9 mouse cellular contexts compared by ENCODE assay signal in the genomic region with DNA sequence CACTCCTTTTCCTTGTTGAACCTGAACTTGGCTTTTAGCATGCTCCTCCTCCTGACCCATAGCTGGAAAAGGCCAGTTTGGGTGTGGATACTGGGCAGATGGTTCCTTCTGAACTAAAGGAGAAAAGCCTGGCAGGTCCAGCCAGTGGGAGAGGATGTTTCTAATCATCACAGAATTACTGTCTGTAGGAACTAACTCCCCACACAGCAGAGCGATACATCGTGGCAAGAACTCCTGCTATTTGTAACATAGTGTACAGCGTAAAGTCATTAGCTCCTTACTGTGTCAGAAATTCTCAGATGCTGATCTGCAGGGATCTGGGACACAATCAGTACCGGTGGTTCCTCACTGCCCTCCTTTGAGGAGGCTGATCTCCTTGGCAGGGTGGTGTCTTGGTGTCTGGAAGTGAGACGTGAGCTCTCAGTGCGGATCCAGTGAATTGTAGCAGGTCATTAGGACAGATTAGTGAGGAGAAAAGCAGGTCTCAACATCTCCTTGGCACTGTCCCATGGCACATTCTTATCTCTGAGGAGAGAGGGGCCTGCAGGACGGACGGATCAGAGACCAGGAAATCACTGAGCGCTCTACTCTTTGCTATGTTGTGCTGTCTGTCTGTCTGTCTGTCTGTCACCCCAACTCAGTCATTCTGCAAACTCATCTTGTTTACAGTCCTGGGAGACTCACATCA. TPM values are rescaled to one million over a fixed set of nuclear protein-coding genes. Genes with fewer than 3 reads are reported as not detected.
DNase-seq lines count a peak whose midpoint lies in the region; ATAC-seq and TF ChIP-seq lines count a peak whose summit lies in the region.
"Had no signal": no experiment of that assay in that cellular context is flagged by ENCODE, and none has a peak within 500 bp of the region (broad histone marks: within the 10 kb centered on the region; RNA-seq: fewer than 3 reads in every experiment).

No protein-coding gene starts in this region.

- ATAC-seq in lung, embryonic 16.5 days (ENCODE audit: low read depth), result no peak
- no peak for ATAC-seq in limb, embryonic 11.5 days (ENCODE audit: insufficient number of reproducible peaks, low FRiP score, low TSS enrichment, low read depth)
- ATAC-seq in neural tube, embryonic 14.5 days (ENCODE audit: low read depth), result no peak
- no peak for ATAC-seq in inflammation-experienced regulatory T-cells, adult 6 months
- ATAC-seq in frontal cortex, adult (ENCODE audit: low TSS enrichment), result no peak

- no peaks in the 10 kb centered on the region for H3K9me3 ChIP-seq in lung, embryonic 16.5 days (ENCODE audit: control insufficient read depth, low read length)
- no peaks in the 10 kb centered on the region for H3K9me3 ChIP-seq in limb, embryonic 11.5 days (ENCODE audit: control insufficient read depth, low read length)
- no peaks in the 10 kb centered on the region for H3K9me3 ChIP-seq in neural tube, embryonic 14.5 days (ENCODE audit: control insufficient read depth, low read length)

- peak overlapping the region; percentile 23 for H3K4me3 ChIP-seq in cerebellum, adult 2 months (replicated peaks; ENCODE audit: insufficient read depth, low read depth, low read length)
- 0 out of 2 replicates have a peak overlapping the region, but pooled peaks have one; percentile 5 for H3K4me3 ChIP-seq in lung, embryonic 16.5 days (ENCODE audit: low read length)
- no peak overlapping the region for H3K4me3 ChIP-seq in limb, embryonic 11.5 days (ENCODE audit: low read depth, low read length)
- peak overlapping the region; percentile 3; the same call in 1 of the 2 replicates for H3K4me3 ChIP-seq in neural tube, embryonic 14.5 days (ENCODE audit: low read depth, low read length)

- peaks cover 20% of the 10 kb centered on the region for H3K4me1 ChIP-seq in cerebellum, adult 2 months (ENCODE audit: control insufficient read depth, insufficient read depth, low read length)
- peaks cover 38% of the 10 kb centered on the region for H3K4me1 ChIP-seq in lung, embryonic 16.5 days (replicated peaks; ENCODE audit: control insufficient read depth, insufficient read depth, low read length)
- peaks cover 16% of the 10 kb centered on the region for H3K4me1 ChIP-seq in limb, embryonic 11.5 days (ENCODE audit: control insufficient read depth, insufficient read depth, low read length)
- 0 out of 2 replicates have a peak, but pooled peaks cover 9% of the 10 kb centered on the region for H3K4me1 ChIP-seq in neural tube, embryonic 14.5 days (ENCODE audit: control insufficient read depth, insufficient read depth, low read length)

- TF ChIP-seq CTCF in cerebellum, adult 2 months (IDR thresholded peaks at IDR 0.05; ENCODE audit: borderline replicate concordance, insufficient read depth, low read depth, low read length), result no peak

- peak overlapping the region; percentile 43 for H3K9ac ChIP-seq in lung, embryonic 16.5 days (ENCODE audit: low read length)
- no peak overlapping the region for H3K9ac ChIP-seq in limb, embryonic 11.5 days (ENCODE audit: low read length)
- 0 out of 2 replicates have a peak overlapping the region, but pooled peaks have one; percentile 32 for H3K9ac ChIP-seq in neural tube, embryonic 14.5 days (replicated peaks; ENCODE audit: low read depth, low read length)

- peak in 1 of 2 experiments; percentile 22 for DNase-seq in cerebellum, adult 2 months
- DNase-seq in cerebellum, postnatal 4 days (ENCODE audit: low spot score in 2 of 2), result no peak
- DNase-seq in lung, adult 18-20 months, result no peak
- no peak for DNase-seq in limb, embryonic 11.5 days (ENCODE audit: low spot score)
- DNase-seq: kidney, adult 8-10 months had no signal

- H3K36me3 ChIP-seq in lung, embryonic 16.5 days (ENCODE audit: control insufficient read depth, insufficient read depth, low read length), result no peaks in the 10 kb centered on the region
- H3K36me3 ChIP-seq in limb, embryonic 11.5 days (ENCODE audit: control insufficient read depth, insufficient read depth, low read length), result no peaks in the 10 kb centered on the region
- H3K36me3 ChIP-seq in neural tube, embryonic 14.5 days (ENCODE audit: control insufficient read depth, insufficient read depth, low read length), result no peaks in the 10 kb centered on the region

- no peaks in the 10 kb centered on the region for H3K27me3 ChIP-seq in cerebellum, adult 2 months (ENCODE audit: control insufficient read depth, insufficient read depth, low read length)
- H3K27me3 ChIP-seq in lung, embryonic 16.5 days (ENCODE audit: control insufficient read depth, insufficient read depth, low read depth, low read length), result no peaks in the 10 kb centered on the region
- H3K27me3 ChIP-seq in limb, embryonic 11.5 days (ENCODE audit: control insufficient read depth, insufficient read depth, low read length), result no peaks in the 10 kb centered on the region
- H3K27me3 ChIP-seq in neural tube, embryonic 14.5 days (ENCODE audit: control insufficient read depth, insufficient read depth, low read length), result no peaks in the 10 kb centered on the region

- WGBS in cerebellum, adult 2 months, result 59% methylated on average over 9 of the region's 9 CpGs
- WGBS in lung, embryonic 16.5 days, result 67% methylated on average over 9 of the region's 9 CpGs
- WGBS in limb, embryonic 11.5 days, result 76% methylated on average over 9 of the region's 9 CpGs
- WGBS in neural tube, embryonic 14.5 days, result 78% methylated on average over 9 of the region's 9 CpGs

- H3K27ac ChIP-seq in cerebellum, adult 2 months (ENCODE audit: insufficient read depth, low read length), result no peak overlapping the region
- no peak overlapping the region for H3K27ac ChIP-seq in lung, embryonic 16.5 days (ENCODE audit: low read length)
- H3K27ac ChIP-seq in limb, embryonic 11.5 days (replicated peaks; ENCODE audit: low read depth, low read length), result no peak overlapping the region
- no peak overlapping the region for H3K27ac ChIP-seq in neural tube, embryonic 14.5 days (ENCODE audit: low read depth, low read length)

- peak overlapping the region; percentile 30; the same call in 1 of the 2 replicates for H3K4me2 ChIP-seq in lung, embryonic 16.5 days (ENCODE audit: low read depth, low read length)
- peak overlapping the region; percentile 11; the same call in 1 of the 2 replicates for H3K4me2 ChIP-seq in limb, embryonic 11.5 days (ENCODE audit: low read depth, severe bottlenecking)
- H3K4me2 ChIP-seq in neural tube, embryonic 14.5 days (ENCODE audit: low read depth, low read length), result peak overlapping the region; percentile 26

- TF ChIP-seq POLR2A in cerebellum, adult 2 months (IDR thresholded peaks at IDR 0.05; ENCODE audit: borderline replicate concordance, insufficient read depth, low read length), result no peak

RNA-seq across cellular contexts. Expression of a gene that starts 2.7 kb away (rescaled TPM):
- polyA plus RNA-seq in cerebellum, adult 2 months (2012; rRNA removed), result 11.0 and 11.2 TPM in 2 replicates
- 11.0 and 11.3 TPM in 2 replicates for polyA plus RNA-seq in lung, embryonic 16.5 days (2015; fragmentation: Nextera tagmentation; extraction: Ambion mirVana)
- polyA plus RNA-seq in limb, embryonic 11.5 days (2014; fragmentation: Nextera tagmentation; extraction: Ambion mirVana), result 21.2 and 21.8 TPM in 2 replicates
- 11.0 and 19.3 TPM in 2 replicates for polyA plus RNA-seq in neural tube, embryonic 14.5 days (2014; fragmentation: Nextera tagmentation; extraction: Ambion mirVana)
- polyA plus RNA-seq in inflammation-experienced regulatory T-cells, adult 6 months (2017; shearing (Covaris generic)), result under 1 TPM in 2 of 3 experiments, not detected in 1; 0.60 to 0.82 TPM
